Mouse (Mus musculus) retina, postnatal 1 day (tissue): ENCODE data around the gene Blvra.
A peak's percentile ranks its signal among the peaks of the same experiment; 100 is the strongest.
"Not testable (repeated sequence)": the region's sequence is repeated elsewhere in the genome, so short reads cannot be mapped to it uniquely, and the experiment has no call there.

Source experiments
- DNase-seq: peaks from one replicate; pipeline ENCODE4 v3.0.0-alpha.2; 2012

Blvra gene

GRCm38 (mm10) chr2:127070435-127070841 lies at the start of gene Blvra:
Blvra (plus strand) TSS chr2:127070665.
- peak; percentile 96 for DNase-seq

- DNase-seq: no peak
Observed at GRCm38 (mm10) chr2:127035006-127035605, 35.4 kb upstream of the Blvra start.

GRCm38 (mm10) chr2:127037299-127037698 lies 33.2 kb upstream of the Blvra start:
- no peak for DNase-seq

- no peak for DNase-seq
Observed at GRCm38 (mm10) chr2:127061471-127061870, 9.0 kb upstream of the Blvra start.

GRCm38 (mm10) chr2:127068806-127069205 lies 1.7 kb upstream of the Blvra start:
- no peak for DNase-seq

GRCm38 (mm10) chr2:127069781-127070434 lies 557 bp upstream of the Blvra start:
- DNase-seq: no peak

- DNase-seq: peak; percentile 1
Observed at GRCm38 (mm10) chr2:127070879-127071278, 414 bp downstream of the Blvra start.

GRCm38 (mm10) chr2:127074116-127074515 lies 3.7 kb downstream of the Blvra start:
- no peak for DNase-seq

- no peak for DNase-seq
Observed at GRCm38 (mm10) chr2:127077611-127078010, 7.1 kb downstream of the Blvra start.

- not testable (repeated sequence) for DNase-seq
Observed at GRCm38 (mm10) chr2:127079066-127079465, 8.6 kb downstream of the Blvra start.

- DNase-seq: no peak
Observed at GRCm38 (mm10) chr2:127079881-127080590, 9.6 kb downstream of the Blvra start.

- no peak for DNase-seq
Observed at GRCm38 (mm10) chr2:127080591-127081218, 10.2 kb downstream of the Blvra start.

- no peak for DNase-seq
Observed at GRCm38 (mm10) chr2:127086235-127086634, 15.8 kb downstream of the Blvra start.

GRCm38 (mm10) chr2:127090151-127090550 lies 19.7 kb downstream of the Blvra start:
- DNase-seq: not testable (repeated sequence)

- no peak for DNase-seq
Observed at GRCm38 (mm10) chr2:127092000-127092399, 21.5 kb downstream of the Blvra start.

GRCm38 (mm10) chr2:127108986-127109385 lies 38.5 kb downstream of the Blvra start:
- DNase-seq: no peak

GRCm38 (mm10) chr2:127121591-127122235 lies 51.2 kb downstream of the Blvra start:
- DNase-seq: no peak

GRCm38 (mm10) chr2:127128926-127129325 lies 58.5 kb downstream of the Blvra start:
- no peak for DNase-seq

- no peak for DNase-seq
Observed at GRCm38 (mm10) chr2:127131353-127131752, 60.9 kb downstream of the Blvra start.

- DNase-seq: peak; percentile 94
Observed at GRCm38 (mm10) chr2:127133621-127134461, 63.4 kb downstream of the Blvra start, which contains the start of gene Ncaph. Ncaph (minus strand) TSS chr2:127133954.

- not testable (repeated sequence) for DNase-seq
Observed at GRCm38 (mm10) chr2:127135255-127135654, 64.8 kb downstream of the Blvra start.

- DNase-seq: peak; percentile 94
Observed at GRCm38 (mm10) chr2:127136979-127137378, 66.5 kb downstream of the Blvra start.
